Mouse (Mus musculus): ENCODE measurements at regions not wholly inside any gene's neighbourhood (a gene's known extent, or its start where the extent isn't known, plus 50 kb on each side); places are given as distances from the start of the nearest gene placed in this dataset.
A peak's percentile ranks its signal among the peaks of the same experiment; 100 is the strongest.

DNA sequence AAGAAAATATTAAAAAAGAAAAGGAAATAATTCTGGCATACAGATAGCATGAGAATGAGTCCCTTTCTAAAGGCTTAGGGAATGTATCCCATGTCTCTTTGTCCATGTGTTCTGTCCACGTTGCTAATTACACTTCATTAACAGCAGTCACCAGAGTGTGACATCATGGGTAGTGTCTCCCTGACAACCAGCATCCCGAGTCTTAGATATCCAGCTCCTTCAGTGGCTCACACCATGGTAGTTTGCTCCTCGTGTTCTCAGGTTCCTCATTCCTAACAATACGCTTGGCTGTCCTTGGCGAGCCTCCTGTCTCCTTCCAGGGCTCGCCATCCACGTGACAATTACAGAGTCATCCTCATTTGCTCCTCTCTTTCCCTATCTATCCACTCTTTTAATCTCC is 388.1 kb upstream of the Dynlrb2 start:
- no peak overlapping the region for H3K4me3 ChIP-seq (replicated peaks; ENCODE audit: insufficient read depth, low read depth, low read length)
- H3K27ac ChIP-seq (ENCODE audit: insufficient read depth, low read length): no peak overlapping the region
- no peak for TF ChIP-seq CTCF (IDR thresholded peaks at IDR 0.05; ENCODE audit: borderline replicate concordance, insufficient read depth, low read depth, low read length)
- no peak for DNase-seq
- H3K4me1 ChIP-seq (ENCODE audit: control insufficient read depth, insufficient read depth, low read length): peaks cover 15% of the 10 kb centered on the region
- 38% methylated on average over 7 of the region's 7 CpGs for WGBS
- no peaks in the 10 kb centered on the region for H3K27me3 ChIP-seq (ENCODE audit: control insufficient read depth, insufficient read depth, low read length)

DNA sequence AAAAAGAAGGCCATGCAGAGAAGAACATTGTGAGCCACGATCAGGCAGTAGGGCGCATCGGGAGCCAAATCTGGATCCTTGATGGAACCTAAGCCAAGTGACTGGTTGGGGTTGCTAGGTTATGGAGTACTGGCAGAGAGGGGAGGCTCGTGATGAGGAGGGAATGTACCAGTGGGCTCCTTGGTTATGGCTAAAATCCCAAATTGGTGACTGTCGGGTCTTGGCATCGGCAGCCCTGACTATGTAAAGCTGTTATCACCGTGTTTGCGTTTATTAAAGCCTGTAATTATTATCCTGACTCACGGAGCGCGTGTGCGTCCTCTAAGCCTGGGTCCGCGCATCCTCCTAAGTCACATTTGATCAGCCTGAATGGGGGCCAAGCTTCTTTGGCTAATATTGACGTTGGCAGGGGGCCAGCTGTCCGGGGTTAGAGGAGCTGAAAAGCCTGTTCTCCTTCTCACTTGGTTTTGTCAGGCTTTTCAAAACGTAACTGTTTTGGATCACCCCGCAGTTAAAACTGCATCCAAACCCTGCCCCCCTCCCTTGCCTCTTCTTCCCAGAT is 388.9 kb upstream of the Dynlrb2 start:
- no peaks in the 10 kb centered on the region for H3K27me3 ChIP-seq (ENCODE audit: control insufficient read depth, insufficient read depth, low read length)
- H3K4me1 ChIP-seq (ENCODE audit: control insufficient read depth, insufficient read depth, low read length): peaks cover 15% of the 10 kb centered on the region
- no peak overlapping the region for H3K27ac ChIP-seq (ENCODE audit: insufficient read depth, low read length)
- DNase-seq: peak; percentile 72 to 74
- WGBS: 3% methylated on average over 18 of the region's 18 CpGs
- H3K4me3 ChIP-seq (replicated peaks; ENCODE audit: insufficient read depth, low read depth, low read length): peak overlapping the region; percentile 48
- TF ChIP-seq POLR2A (IDR thresholded peaks at IDR 0.05; ENCODE audit: borderline replicate concordance, insufficient read depth, low read length): no peak
- TF ChIP-seq CTCF (IDR thresholded peaks at IDR 0.05; ENCODE audit: borderline replicate concordance, insufficient read depth, low read depth, low read length): no peak

DNA sequence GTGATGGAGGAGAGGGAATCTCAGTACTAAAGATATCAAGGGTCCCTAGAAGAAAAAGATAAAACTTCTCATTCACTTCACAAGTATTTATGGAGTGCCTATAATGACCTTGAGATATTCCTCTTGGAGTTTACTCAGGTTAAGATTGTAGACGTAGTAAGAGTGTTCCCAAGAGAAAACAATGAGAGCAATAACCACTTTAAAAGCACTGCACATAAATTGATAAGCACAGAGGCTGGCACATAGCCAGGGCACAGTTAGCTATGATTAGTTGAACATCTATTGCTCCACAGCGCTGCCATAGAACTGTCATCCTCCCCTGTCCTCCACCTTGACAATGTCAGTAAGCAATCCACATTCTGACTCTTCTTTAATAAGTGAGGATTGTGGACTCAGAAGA is 389.8 kb upstream of the Dynlrb2 start:
- Histone ChIP-seq H3K27me3 (ENCODE audit: control insufficient read depth, insufficient read depth, low read length) (no peaks in the 10 kb centered on the region), H3K4me3 (replicated peaks; ENCODE audit: insufficient read depth, low read depth, low read length) (no peak overlapping the region), H3K4me1 (ENCODE audit: control insufficient read depth, insufficient read depth, low read length) (peaks cover 15% of the 10 kb centered on the region), H3K27ac (ENCODE audit: insufficient read depth, low read length) (no peak overlapping the region)
- TF ChIP-seq POLR2A (IDR thresholded peaks at IDR 0.05; ENCODE audit: borderline replicate concordance, insufficient read depth, low read length) (no peak), CTCF (IDR thresholded peaks at IDR 0.05; ENCODE audit: borderline replicate concordance, insufficient read depth, low read depth, low read length) (no peak)
- DNase-seq: peak in 1 of 2 experiments; percentile 12
- 99% methylated on average over 2 of the region's 2 CpGs for WGBS

DNA sequence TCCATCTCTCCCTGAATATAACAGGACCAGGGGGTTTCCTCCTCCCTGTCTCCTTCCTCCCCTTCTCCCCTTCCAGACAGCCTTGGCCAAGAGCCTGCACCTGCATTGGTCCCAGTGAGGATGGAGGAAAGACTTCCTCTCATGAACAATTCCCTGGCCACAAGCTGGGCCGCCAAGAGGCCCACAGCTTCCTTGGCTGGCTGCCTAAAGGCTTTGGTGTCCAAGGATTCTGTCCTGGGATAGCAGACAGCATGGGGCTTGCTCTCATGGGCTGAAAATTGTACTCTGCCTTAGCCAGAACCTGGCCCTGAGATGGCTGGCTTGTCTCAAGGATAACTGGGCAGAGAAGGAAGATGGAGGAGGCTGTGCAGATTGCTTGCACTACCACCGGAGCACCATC is 390.3 kb upstream of the Dynlrb2 start:
- no peak for TF ChIP-seq CTCF (IDR thresholded peaks at IDR 0.05; ENCODE audit: borderline replicate concordance, insufficient read depth, low read depth, low read length)
- no peak for TF ChIP-seq POLR2A (IDR thresholded peaks at IDR 0.05; ENCODE audit: borderline replicate concordance, insufficient read depth, low read length)
- no peak overlapping the region; the same call in 1 of the 2 replicates for H3K27ac ChIP-seq (ENCODE audit: insufficient read depth, low read length)
- H3K4me1 ChIP-seq (ENCODE audit: control insufficient read depth, insufficient read depth, low read length): peaks cover 15% of the 10 kb centered on the region
- no peak overlapping the region for H3K4me3 ChIP-seq (replicated peaks; ENCODE audit: insufficient read depth, low read depth, low read length)
- DNase-seq: peak; percentile 37 to 52
- H3K27me3 ChIP-seq (ENCODE audit: control insufficient read depth, insufficient read depth, low read length): no peaks in the 10 kb centered on the region
- 42% methylated on average over 2 of the region's 2 CpGs for WGBS

DNA sequence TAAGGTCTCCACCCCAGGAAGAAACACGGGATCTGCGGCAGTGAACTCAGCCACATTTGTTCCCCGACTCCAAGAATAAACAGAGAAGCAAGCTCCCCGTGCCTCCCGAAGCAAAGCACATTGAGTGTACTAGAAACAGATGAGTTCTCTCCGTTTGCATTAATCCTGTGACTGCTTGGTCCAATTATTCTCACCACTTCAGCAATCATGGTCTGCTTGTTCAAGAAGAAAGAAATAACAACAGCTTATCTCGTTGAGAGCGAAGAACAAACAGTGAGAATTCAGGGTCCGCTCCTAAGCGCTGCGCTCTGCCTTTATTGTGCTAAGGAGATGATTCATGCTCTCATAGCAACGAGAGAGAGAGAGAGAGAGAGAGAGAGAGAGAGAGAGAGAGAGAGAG is 393.6 kb upstream of the Dynlrb2 start:
- no peak for TF ChIP-seq CTCF (IDR thresholded peaks at IDR 0.05; ENCODE audit: borderline replicate concordance, insufficient read depth, low read depth, low read length)

DNA sequence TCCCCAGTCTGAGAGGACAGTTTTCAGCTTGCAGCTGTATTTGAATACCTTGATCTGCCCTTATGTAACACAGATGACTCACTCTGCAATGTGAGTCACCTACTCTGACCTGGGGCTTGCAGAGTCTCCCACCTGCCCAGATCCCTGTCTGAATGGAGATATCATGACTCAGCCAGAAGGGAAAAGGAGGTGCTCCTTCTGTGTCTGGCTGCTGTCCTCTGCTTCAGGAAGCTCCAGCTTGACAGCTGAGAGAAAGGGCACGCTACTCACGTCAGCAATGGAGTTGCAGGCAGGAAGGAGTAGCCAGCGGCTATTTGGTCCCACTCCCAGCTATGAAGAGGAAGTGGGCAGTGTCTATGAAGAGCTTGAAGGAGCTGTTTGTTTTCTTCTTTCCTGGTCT is 389.1 kb upstream of the Maf start:
- peak in 1 of 2 experiments; percentile 10 for DNase-seq
- Histone ChIP-seq H3K4me3 (replicated peaks; ENCODE audit: insufficient read depth, low read depth, low read length) (no peak overlapping the region), H3K27ac (ENCODE audit: insufficient read depth, low read length) (no peak overlapping the region), H3K27me3 (ENCODE audit: control insufficient read depth, insufficient read depth, low read length) (no peaks in the 10 kb centered on the region), H3K4me1 (ENCODE audit: control insufficient read depth, insufficient read depth, low read length) (no peaks in the 10 kb centered on the region)
- TF ChIP-seq CTCF (IDR thresholded peaks at IDR 0.05; ENCODE audit: borderline replicate concordance, insufficient read depth, low read depth, low read length): no peak
- no peak for TF ChIP-seq POLR2A (IDR thresholded peaks at IDR 0.05; ENCODE audit: borderline replicate concordance, insufficient read depth, low read length)
- WGBS: 56% methylated on average over 3 of the region's 3 CpGs

More for the DNA sequence above, 393.6 kb upstream of the Dynlrb2 start:
- Histone ChIP-seq H3K4me3 (replicated peaks; ENCODE audit: insufficient read depth, low read depth, low read length) (no peak overlapping the region), H3K27me3 (ENCODE audit: control insufficient read depth, insufficient read depth, low read length) (no peaks in the 10 kb centered on the region), H3K27ac (ENCODE audit: insufficient read depth, low read length) (no peak overlapping the region), H3K4me1 (ENCODE audit: control insufficient read depth, insufficient read depth, low read length) (peaks cover 10% of the 10 kb centered on the region)
- DNase-seq: no peak
- WGBS: 66% methylated on average over 12 of the region's 12 CpGs

DNA sequence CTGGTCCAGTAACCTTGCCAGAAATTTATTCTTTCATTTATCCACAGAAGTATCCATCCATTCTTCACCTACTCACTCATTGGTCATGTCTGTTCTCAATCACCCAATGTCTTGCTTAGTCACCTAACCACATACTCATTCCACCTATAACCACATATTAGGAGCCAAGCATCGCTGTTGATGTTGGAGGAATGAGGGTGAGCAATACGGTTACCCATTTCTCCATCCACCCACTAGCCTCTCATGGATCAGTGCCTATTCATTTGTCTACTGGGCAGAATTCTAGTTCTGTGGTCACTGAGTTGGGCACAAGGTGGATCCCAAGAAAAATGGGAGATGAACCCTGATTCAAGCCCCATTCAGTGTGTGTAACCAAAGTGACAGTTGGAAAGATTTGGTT is 375.6 kb upstream of the Maf start:
- WGBS: 95% methylated on average over 2 of the region's 2 CpGs
- no peaks in the 10 kb centered on the region for H3K4me1 ChIP-seq (ENCODE audit: control insufficient read depth, insufficient read depth, low read length)
- H3K27ac ChIP-seq (ENCODE audit: insufficient read depth, low read length): no peak overlapping the region
- no peak for TF ChIP-seq CTCF (IDR thresholded peaks at IDR 0.05; ENCODE audit: borderline replicate concordance, insufficient read depth, low read depth, low read length)
- no peak for TF ChIP-seq POLR2A (IDR thresholded peaks at IDR 0.05; ENCODE audit: borderline replicate concordance, insufficient read depth, low read length)
- no peak for DNase-seq
- H3K4me3 ChIP-seq (replicated peaks; ENCODE audit: insufficient read depth, low read depth, low read length): no peak overlapping the region
- no peaks in the 10 kb centered on the region for H3K27me3 ChIP-seq (ENCODE audit: control insufficient read depth, insufficient read depth, low read length)

DNA sequence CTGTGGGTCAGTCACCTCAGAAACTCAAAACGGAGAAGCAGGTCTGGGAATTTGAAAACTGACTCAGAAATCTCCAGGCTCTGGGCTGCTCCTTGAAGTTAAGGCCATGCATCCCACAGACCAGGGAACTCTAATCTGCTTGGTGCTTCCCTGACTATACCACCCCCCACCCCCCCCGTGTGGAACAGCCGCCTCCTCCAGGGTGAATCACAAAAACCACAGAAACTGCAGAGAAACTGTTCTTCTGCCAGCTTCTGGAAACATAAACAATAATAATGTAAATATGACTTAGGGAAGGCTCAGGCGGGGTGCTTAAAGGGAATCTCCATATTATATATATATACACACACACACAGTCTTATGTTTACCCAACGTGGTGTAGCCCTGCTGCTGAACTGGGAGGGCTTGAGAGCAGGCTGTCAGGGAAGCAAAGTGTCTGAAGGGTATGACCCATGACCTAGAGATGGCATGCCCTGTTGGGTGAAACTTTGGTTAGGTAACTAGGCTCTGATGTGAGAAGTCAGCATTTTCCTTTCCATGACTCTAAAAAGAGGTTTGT is 371.3 kb upstream of the Maf start:
- H3K4me3 ChIP-seq (replicated peaks; ENCODE audit: insufficient read depth, low read depth, low read length): no peak overlapping the region
- H3K4me1 ChIP-seq (ENCODE audit: control insufficient read depth, insufficient read depth, low read length): no peaks in the 10 kb centered on the region
- H3K27ac ChIP-seq (ENCODE audit: insufficient read depth, low read length): no peak overlapping the region
- 84% methylated on average over 5 of the region's 5 CpGs for WGBS
- no peak for TF ChIP-seq POLR2A (IDR thresholded peaks at IDR 0.05; ENCODE audit: borderline replicate concordance, insufficient read depth, low read length)
- TF ChIP-seq CTCF (IDR thresholded peaks at IDR 0.05; ENCODE audit: borderline replicate concordance, insufficient read depth, low read depth, low read length): no peak
- no peaks in the 10 kb centered on the region for H3K27me3 ChIP-seq (ENCODE audit: control insufficient read depth, insufficient read depth, low read length)
- DNase-seq: no peak

Measured in cerebellum, adult 2 months (tissue).